Mouse (Mus musculus): ENCODE results near the gene Xlr5b.
"Not testable (repeated sequence)": the region's sequence is repeated elsewhere in the genome, so short reads cannot be mapped to it uniquely, and the experiment has no call there.

- not testable (repeated sequence) for TF ChIP-seq GATA1, TAL1 (IDR thresholded peaks at IDR 0.05; ENCODE audit: low read length)
Observed at GRCm38 (mm10) chrX:73116747-73117146, 31.8 kb upstream of the Xlr5b start, which contains the start of gene Gm14685.

Measured in erythroblast, embryonic 14.5 days (primary cell).